Mouse (Mus musculus) embryonic facial prominence, embryonic 13.5 days (tissue): ENCODE measurements around the gene Adad1. TPM values are rescaled to one million over a fixed set of nuclear protein-coding genes. Genes with fewer than 3 reads are reported as not detected.

ENCODE experiments used
- polyA plus RNA-seq: library from polyadenylated mRNA; unstranded; fragments of >200 nt; fragmentation: Nextera tagmentation; extraction: Ambion mirVana; gene quantifications from 2 replicates; pipeline ENCODE4 v1.2.1, GENCODE M21; 2015

Adad1 gene
- polyA plus RNA-seq, 1 experiment from 2014 or later, result 1.1 TPM

Other genes starting within 250 kb of the Adad1 start
- gene 4932438A13Rik, start 200.4 kb upstream of the Adad1 start, polyA plus RNA-seq, result 58.0 and 61.0 TPM in 2 replicates
- 0.41 and 0.69 TPM in 2 replicates for gene Il2, start 62.4 kb downstream of the Adad1 start, polyA plus RNA-seq
- not detected in 2 replicates for gene Il21, start 169.1 kb downstream of the Adad1 start, polyA plus RNA-seq
- 8.9 and 11.1 TPM in 2 replicates for gene Bbs12, start 249.0 kb downstream of the Adad1 start, polyA plus RNA-seq
- gene Cetn4, start 249.2 kb downstream of the Adad1 start, polyA plus RNA-seq, result 3.5 and 4.5 TPM in 2 replicates